Mouse (Mus musculus) 416B (cell line): ENCODE measurements around the gene Xrn2.

Experiments
- DNase-seq: peaks from one replicate; pipeline ENCODE4 v3.0.0; 2011; ENCODE audit warnings: low read depth

Xrn2 gene

GRCm38 (mm10) chr2:147053229-147053892 is 40.6 kb downstream of the Xrn2 start:
- peak; percentile 10 for DNase-seq

GRCm38 (mm10) chr2:147067480-147068246 is 54.9 kb downstream of the Xrn2 start:
- DNase-seq: no peak

GRCm38 (mm10) chr2:147069077-147069476 is 56.3 kb downstream of the Xrn2 start:
- DNase-seq: no peak

- DNase-seq: peak; percentile 47
Measured at GRCm38 (mm10) chr2:147070305-147070704, 57.5 kb downstream of the Xrn2 start.

GRCm38 (mm10) chr2:147073962-147074361 is 61.2 kb downstream of the Xrn2 start:
- no peak for DNase-seq

GRCm38 (mm10) chr2:147074399-147074798 is 61.6 kb downstream of the Xrn2 start:
- DNase-seq: no peak

GRCm38 (mm10) chr2:147082391-147082790 is 69.6 kb downstream of the Xrn2 start:
- DNase-seq: no peak

GRCm38 (mm10) chr2:147083471-147084365 is 70.9 kb downstream of the Xrn2 start:
- no peak for DNase-seq

GRCm38 (mm10) chr2:147084366-147085071 is 71.7 kb downstream of the Xrn2 start:
- no peak for DNase-seq

- DNase-seq: no peak
Measured at GRCm38 (mm10) chr2:147085072-147085870, 72.5 kb downstream of the Xrn2 start, which contains the start of gene Nkx2-4. Nkx2-4 (minus strand) TSS chr2:147085445.

- no peak for DNase-seq
Measured at GRCm38 (mm10) chr2:147085937-147086336, 73.1 kb downstream of the Xrn2 start.

GRCm38 (mm10) chr2:147086441-147086840 is 73.6 kb downstream of the Xrn2 start:
- DNase-seq: no peak

GRCm38 (mm10) chr2:147119736-147120135 is 106.9 kb downstream of the Xrn2 start:
- peak; percentile 5 for DNase-seq

GRCm38 (mm10) chr2:147127366-147127765 is 114.6 kb downstream of the Xrn2 start:
- no peak for DNase-seq
